Mouse (Mus musculus) thymus, adult 2 months (tissue): Measurements from ENCODE around the gene Ppm1l.

Source experiments
- CTCF ChIP-seq: fragments of 200-500 bp; IDR thresholded peaks from 2 replicates; pipeline ENCODE4 v1.5.1; 2012; ENCODE audit warnings: mild to moderate bottlenecking, control low read depth, low read length, moderate library complexity, borderline replicate concordance; ENCODE audit not compliant: control insufficient read depth, poor library complexity, insufficient read depth; ENCODE audit errors: extremely low read depth
- POLR2A ChIP-seq: fragments of 200-500 bp; IDR thresholded peaks from 2 replicates; pipeline ENCODE4 v1.6.1; 2012; ENCODE audit warnings: mild to moderate bottlenecking, low read length, control low read depth, moderate library complexity; ENCODE audit not compliant: control insufficient read depth, poor library complexity, insufficient read depth; ENCODE audit errors: extremely low read depth

- TF ChIP-seq POLR2A (no peak), CTCF (no peak)
Observed at GRCm38 (mm10) chr3:69364151-69364550, 47.5 kb downstream of the Ppm1l start.
